Mouse (Mus musculus) liver (tissue): ENCODE data around the gene Nf2.
A peak's percentile ranks its signal among the peaks of the same experiment; 100 is the strongest.
"Not testable (repeated sequence)": the region's sequence is repeated elsewhere in the genome, so short reads cannot be mapped to it uniquely, and the experiment has no call there.

Experiments used
- DNase-seq: peaks from one replicate; pipeline ENCODE4 v3.0.0-alpha.2; 2020; ENCODE audit warnings: mixed read lengths

Gene Nf2

DNA sequence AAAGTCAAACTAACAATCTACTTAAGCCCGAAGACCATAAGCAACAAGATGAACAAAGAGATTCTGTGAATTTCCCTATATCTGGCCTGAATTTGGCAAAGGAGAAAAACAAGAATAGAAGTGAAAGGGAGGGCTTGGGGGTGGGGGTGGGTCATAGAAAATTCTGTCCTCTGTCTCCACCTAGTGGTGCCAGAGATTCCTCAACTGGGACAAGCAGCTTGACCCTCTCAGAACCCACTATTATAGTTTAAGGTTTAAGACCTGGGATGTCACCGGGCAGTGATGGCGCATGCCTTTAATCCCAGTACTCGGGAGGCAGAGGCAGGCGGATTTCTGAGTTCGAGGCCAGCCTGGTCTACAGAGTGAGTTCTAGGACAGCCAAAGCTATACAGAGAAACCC lies 12.6 kb downstream of the Nf2 start:
- DNase-seq: peak; percentile 34

DNA sequence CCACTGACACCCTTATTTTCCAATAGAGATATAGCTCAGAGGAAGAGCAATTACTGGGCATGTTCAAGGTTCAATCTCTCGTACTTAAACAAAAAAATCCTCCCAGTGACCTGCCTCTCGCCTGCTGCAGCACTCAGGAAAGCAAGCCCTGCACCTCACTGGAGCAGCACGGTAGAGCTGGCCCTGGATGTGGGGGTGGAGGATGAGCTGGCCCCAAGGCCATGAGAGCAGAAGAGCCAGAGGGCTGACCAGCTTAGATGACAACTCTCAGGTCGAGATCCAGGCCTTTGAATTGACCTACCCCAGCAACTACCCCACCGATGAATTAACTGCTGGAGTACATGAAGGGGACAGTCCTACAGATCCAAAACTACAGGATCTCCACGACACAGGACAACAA lies 13.9 kb downstream of the Nf2 start:
- no peak for DNase-seq

DNA sequence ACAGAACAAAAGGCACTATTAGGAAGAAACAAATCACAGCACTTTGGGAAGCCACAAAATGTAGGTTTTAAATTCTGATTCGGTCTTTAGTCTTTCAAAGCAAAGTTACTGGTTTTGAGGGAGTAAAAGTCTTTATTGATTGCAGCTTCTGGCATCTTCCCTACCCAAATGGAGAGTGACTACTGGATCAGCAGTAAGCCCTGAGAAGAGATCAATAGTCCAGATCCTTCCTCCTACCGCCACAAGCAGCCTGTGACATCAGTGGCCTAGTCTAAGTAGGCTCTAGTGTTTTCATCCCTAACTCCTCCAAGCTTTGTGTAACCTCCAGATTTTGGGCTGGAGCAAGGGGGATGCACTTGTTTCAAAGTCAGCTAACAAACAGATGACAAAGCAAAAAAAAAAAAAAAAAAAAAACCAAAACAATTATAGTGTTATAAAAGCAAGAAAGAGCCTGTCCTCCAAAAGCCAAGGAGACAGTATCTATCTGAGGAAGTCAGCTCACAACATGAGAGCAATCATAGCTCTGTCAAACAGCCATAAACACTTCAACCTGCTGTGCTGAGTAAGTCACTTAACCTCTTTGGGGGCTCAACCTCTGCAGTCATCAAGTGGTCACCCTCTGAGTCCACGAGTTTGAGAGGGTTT lies 15.9 kb downstream of the Nf2 start:
- no peak for DNase-seq

DNA sequence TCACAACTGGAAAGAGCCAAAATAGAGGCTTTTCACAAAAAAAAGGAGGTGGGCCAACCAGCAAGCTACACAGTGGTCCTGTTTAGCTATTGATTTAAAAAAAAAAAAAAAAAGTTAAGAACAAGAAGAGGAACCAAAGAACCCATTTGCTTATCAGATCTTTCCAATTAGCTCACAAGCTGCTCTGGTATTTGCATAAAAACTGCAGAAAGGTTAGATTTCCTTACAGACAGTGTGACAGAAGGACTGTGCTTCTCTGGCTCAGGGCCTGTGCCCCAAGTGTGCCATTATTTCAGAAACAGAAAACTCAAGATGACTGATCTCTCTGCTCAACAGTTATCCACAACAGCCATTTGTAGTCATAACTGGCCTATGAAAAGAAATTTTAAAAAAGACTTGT lies 18.3 kb downstream of the Nf2 start:
- no peak for DNase-seq

DNA sequence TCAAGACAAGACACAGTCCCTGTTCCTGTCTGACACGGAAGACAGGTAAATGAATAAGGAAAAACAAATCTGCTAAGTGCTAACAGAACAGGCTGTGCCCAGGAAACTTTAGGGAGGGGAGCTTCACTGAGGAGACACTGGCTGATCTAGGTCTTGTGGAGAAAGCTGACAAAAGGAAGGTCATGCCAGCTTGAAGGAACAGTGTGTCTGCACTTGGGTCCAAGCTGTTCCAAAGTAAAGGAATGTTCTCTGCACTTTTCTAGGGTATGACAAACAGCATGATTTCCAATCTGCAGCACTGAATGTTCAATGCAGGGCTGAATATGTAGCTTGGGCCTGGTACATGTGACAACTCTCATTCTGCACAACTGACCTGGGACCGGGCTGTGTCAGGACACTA lies 21.4 kb downstream of the Nf2 start:
- no peak for DNase-seq

DNA sequence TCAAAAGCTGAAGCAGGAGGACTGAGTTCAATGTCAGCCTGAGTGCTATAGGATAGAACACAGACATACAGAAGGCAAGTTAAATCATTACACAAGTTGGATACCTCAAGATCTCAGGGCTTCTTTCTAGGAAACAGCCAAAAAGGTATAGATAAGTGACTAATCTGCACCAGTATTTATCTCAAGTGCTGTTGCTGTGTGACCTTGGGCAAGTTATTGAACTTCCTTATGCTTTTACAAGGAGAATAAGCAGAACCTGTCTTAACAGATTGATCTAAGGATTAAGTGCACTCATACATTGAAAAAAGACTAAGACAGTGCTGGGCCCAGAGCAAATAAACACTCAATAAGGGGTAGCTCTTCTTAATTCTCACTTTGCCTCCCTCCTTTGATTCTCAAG lies 22.0 kb downstream of the Nf2 start:
- DNase-seq: no peak

DNA sequence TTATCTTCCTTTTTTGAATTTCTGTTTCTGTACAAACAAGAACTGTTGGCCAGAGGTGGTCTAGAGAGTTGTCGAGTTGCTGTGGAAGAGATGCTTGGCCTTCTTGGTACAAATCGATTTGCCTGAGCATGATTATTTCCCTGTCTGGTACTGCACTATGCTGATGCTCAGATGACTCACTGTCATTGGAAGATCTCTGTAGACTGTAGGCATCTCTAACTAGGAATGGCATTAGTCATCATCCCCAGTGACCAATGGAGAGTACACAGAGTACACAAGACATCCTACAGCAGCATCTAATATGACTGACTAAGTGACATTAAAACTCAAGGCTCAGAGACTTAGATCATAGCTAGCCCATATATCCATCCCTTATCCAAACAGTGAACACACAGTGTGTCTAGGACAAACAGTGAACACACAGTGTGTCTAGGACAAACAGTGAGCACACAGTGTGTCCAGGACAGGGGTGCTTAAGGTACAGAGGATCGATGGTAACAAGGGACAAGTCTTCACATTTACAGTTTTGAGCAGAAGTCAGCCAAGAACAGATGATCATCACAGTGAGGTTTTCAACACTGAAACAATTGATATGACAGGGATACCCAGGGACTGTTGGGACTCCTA lies 23.1 kb downstream of the Nf2 start:
- DNase-seq: no peak

DNA sequence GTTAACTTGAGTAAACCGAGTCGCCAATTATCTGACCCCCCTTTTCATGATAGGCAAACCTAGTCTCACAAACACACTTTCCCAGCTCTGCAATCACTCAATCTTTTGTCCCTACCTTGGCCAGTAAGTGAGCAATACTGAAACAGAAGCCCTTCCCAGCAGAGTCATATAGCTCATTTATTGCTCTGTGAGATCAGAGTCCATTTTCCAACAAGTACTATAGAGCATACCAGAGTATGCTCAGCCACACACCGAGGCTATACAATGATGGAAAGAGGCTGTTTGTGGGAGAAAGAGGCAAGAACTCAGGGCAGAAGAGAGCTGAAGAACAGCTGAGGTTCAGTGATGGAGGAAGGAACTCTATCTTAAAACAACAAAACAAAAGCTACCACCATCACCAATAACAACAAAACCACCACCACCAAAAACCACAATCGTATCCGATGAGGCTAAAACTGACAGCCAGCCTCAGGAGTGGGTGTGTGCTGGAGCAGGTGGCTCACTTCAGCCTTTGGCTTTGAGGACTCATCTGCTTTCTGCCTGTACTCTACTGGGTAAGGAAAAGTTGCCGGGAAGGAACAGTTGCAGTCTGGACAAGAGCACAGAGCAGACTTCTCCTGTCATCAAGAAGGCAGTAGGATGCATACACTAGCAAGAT lies 25.6 kb downstream of the Nf2 start:
- DNase-seq: no peak

DNA sequence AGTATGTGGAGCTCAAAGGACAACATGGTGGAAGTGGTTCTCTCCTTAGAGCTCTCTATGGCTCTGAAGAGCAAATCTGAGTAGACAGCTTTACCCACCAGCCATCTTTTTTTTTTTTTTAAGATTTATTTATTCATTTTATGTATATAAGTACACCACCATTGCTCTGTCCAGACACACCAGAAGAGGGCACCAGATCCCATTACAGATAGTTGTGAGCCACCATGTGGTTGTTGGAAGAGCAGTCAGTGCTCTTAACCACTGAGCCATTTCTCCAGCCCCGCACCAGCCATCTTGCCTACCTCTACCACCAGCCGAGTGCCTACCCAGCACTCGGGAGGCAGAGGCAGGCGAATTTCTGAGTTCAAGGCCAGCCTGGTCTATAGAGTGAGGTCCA lies 26.9 kb downstream of the Nf2 start:
- DNase-seq: not testable (repeated sequence)

DNA sequence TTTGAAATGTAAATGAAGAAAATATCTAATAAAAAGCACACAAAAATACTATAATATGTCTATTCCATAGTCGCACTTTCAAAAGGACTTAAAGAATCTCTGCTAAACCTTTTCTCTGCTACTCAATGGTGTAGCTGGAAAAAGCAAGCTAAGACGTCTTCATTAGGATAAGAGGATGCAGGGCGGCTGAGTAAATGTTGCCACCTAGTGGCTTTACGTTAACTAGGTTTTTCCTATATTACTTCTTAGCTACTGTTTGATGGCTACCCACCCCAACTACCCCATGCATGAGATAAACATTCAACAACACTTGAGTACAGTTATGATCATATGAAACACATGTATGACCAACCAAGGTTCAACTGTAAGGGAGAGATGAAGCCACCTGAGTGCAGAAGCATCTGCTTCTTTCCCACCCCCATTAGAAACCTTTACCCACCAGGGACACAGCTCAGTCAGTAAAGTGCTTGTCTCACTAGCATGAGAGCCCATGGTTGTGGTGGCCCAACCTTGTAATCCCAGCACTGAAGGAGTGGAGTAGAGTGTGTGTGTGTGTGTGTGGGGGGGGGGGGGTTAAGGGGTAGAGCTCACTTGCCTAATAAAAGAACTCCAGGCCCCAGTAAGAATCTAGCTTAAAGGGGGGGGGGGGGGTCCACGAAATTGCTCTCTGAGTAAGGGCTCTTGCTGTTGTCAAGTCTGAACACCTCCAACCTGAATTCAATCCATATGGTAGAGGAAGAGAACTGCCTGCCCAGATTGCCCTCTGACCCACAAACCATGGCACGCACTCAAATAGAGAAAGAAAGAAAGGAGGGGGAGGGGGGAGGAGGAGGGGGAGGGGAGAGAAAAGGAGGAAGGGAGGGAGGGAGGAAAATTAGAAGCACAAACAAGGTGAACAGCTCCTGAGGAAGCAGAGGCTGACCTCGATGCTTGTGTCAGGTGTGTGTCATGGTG lies 27.6 kb downstream of the Nf2 start:
- no peak for DNase-seq

DNA sequence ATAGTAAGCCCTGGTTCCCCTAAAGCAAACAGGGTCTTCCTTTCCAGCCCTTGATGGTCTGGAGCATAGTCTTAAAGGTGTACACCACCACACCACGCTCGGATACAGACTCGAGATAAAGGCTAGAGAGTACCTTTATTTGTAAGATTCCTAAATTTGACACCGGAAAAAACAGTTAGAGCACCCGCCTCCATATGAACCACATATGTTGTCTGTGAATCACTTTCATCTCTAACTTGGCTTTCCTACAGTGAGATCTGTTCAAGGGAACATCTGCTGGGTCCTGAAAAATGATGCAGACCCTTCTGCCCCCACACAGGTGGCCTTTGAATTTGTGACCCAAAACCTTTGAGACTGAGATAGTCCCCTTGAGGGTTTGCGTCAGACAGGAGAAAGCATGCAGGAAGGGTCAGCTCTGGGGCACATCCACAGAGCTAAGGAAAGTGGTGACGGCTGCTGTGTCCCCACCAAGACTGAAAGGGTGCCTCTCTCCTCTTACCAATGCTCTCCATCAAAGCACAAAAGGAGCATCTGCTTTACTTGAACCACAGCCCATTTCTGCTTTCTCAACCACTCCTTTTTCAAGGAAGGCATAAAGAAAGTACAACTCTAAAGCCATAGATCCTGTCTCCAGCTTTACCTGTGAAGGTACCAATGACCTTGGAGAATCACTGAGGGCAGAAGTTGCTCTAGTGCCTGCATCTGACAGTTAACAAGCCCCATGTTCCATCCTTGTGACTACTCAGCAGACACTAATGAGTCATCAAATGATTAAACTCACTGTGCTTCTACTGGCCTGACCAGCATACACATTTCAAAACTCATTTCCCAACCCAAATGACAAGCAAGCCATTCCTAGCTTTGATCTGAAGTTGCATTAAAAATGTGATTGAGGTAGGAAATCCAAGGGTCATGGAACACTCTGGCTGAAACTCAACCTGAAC lies 34.6 kb downstream of the Nf2 start:
- no peak for DNase-seq

DNA sequence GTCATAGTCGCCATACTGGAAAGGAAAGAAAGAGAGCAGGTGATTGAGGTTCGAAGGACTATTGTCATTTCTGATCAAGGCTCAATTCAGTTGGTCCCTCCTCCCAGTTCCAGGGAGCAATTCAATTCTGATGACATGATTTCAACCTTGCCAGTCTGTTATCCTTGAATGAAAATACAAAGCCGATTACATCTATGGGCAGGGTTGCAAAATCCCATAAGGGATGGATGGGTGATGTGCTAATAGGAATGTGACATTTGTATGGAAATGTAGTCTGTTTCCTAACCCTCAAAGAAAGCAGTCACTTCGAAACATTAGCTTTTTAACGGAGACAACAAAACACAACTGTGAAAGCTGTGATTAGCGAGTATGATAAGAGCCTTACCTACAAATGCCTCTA lies 41.0 kb downstream of the Nf2 start:
- DNase-seq: no peak

DNA sequence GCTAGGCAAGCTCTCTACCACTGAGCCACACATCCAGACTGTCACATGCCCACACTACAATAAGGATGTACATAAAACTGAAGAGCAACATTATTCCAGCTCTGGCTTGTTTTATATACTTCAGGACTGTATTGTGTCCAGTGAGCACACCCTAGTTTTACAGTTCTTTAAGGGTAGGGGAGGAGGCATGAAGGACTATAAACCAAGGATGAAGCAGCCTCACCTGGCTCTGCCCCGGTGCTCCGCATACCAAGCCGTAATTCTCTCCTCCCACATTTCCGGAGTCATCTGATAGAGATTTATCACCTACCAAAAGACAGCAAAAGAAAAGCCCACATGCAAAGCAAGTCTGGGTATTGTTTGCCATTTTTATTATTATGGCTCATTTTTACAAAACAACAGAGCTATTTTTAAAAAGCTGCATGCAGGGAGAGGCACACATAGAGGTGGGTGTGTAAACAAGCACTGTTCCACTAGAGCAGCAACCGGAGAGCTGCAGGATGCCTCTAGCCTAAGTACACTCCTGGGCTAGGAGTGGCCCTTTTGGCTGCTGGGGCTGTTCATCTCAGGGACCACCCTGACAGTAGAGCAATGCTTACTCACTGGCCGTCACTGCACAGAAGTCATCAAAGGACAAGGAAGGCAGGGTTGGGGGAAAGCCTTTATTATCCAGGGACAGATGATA lies 43.2 kb downstream of the Nf2 start:
- no peak for DNase-seq

DNA sequence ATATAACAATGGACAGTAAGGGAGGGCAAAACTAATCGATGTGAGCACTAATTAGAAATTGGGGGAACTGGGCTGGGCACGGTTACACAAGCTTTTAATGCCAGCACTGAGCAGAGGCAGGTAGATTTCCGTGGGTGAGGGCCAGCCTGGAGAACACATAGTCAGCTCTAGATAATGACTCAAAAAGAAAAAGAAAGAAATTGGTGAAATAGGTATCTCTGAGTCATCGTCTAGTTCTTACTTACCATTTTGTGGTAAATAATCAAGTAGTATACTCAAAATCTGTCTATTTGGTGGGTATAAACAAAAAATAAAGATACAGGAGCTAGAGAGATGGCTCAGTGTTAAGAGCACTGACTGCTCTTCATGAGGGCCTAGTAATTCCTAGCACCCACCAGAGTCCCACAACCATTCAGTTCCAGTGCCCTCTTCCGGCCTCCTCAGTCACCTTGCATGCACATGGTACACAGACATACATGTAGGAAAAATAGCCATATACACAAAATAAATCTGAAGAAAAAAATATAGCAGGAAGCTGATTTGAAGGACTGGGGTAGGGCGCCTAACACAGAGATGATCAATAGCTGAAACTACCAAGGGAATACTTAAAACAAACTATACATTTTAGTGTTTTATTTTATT lies 44.3 kb downstream of the Nf2 start:
- DNase-seq: no peak

DNA sequence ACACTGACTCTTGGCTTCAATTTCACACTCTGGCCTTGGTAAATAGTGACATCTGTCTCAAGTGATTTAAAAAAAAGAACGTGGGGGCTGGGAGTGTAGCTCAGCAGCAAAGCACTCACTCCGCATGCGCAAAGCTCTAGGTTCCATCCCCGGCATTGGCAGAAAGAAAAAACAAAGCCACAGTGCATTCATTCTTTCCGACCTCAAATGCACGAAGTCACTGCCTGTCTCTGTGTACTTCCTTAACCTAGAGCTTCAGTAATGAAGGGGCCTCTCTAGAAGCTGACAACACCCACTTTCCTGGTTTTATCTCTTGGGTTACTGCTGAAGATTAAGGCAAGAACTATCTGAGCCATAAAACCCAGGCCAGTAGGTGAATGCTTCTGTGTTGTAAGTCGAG lies 45.4 kb downstream of the Nf2 start:
- DNase-seq: no peak

DNA sequence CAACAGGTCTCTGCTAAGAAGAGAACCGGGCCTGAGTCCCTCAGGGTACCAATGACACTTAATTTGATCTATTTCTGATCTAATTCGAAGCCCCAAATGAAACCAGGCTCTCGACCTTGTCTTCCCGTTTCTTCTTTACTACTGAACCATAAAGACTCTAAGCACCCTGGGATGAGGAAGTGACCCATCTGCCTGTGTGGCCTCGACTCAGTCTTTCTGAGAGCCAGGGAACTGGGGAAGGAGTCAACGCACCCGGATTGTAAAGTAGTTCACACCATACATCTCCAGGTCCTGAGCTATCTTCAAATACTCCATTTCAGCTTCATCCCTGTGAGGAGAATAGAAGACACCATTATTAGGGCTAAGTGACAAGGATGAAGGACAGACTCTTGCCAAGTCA lies 45.9 kb downstream of the Nf2 start:
- no peak for DNase-seq

DNA sequence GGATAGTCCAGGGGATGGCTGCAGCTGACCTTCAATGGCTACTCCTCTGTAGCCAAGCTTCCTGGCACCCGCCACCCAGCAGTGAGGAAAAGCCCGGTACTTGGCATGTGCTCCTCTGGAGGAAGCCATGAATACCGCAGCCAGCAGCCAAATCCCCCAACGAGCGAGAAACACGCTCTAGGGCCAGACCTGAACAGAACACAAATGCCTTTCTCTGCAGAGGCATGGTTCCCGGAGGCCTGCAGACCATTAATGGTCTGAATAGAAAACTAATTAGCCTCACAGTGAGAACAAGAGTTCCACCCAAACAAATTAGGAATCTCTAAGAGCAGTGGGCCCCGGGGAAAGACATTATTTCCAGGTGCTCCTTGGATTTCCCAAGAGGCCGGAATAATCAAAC lies 46.3 kb downstream of the Nf2 start:
- no peak for DNase-seq

DNA sequence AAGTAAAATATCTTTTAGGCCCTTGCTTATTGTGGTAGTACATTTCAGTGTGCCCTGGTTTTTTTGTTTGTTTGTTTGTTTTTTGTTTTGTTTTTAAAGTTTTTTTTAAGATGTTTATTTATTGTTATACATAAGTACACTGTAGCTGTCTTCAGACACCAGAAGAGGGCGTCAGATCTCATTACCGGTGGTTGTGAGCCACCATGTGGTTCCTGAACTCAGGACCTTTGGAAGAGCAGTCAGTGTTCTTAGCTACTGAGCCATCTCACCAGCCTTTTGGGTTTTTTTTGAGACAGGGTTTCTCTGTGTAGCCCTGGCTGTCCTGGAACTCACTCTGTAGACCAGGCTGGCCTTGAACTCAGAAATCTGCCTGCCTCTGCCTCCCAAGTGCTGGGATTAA lies 46.9 kb downstream of the Nf2 start:
- DNase-seq: not testable (repeated sequence)

DNA sequence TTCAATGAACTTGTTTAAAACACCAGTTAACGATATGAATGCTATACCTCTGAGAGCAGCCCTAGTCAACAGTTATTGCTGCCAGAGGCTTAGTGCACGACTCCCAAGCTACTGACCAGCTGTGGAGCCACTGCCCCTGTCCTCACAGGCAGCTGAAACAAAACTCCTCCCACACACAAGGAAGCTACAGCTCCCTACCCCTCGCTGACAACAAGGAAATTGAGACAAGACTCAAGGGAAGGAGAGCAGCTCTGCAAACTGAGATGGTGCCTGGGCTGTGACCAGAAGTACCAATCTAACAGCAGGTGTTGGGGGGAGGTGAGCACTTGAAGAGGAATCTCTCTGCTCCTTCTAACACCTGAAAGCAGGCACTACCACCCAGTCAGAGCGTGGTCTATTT lies 48.7 kb downstream of the Nf2 start:
- no peak for DNase-seq

DNA sequence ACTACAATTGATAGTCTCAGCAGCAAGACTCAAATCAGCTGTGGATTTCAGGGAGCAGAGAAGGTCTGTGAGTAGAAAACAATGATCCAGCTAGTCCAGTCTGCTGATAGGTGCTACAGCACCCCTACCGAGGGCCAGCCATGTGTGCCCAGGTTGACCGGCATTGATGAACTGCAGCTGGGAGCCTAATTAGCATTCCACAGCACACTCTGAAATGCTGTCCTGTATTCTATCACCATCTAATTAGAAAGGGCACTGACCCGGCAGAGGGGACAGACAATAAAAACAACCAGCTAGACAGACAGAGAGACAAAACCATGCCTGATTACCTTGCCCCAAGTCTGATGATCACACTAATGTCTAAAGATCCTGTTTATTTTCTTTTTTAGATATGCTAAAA lies 56.3 kb downstream of the Nf2 start:
- no peak for DNase-seq

DNA sequence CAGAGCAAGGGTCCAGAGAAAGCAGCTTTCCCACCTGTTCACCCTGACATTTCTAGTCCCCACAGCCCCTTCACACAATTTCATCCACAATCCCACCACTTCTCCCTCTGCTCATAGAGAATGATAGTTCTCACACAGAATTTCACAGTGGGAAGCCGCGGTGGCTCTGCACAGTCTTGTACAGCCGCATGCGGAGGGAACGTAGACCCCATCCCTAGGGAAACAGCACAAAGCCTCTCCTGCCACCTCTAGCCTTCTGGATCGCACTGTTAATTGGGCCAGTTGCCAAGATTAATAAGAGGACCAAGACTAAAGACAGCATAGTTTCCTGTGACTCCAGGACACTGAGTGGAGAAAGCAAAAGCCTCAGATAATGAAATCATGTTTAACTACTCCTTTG lies 57.8 kb downstream of the Nf2 start:
- DNase-seq: no peak
